9 mouse cellular contexts compared by ENCODE assay signal in genomic region chr1:132335378-132335965, GRCm38 (mm10). TPM values are rescaled to one million over a fixed set of nuclear protein-coding genes. Genes with fewer than 3 reads are reported as not detected.
A peak's percentile ranks its signal among the peaks of the same experiment; 100 is the strongest.
DNase-seq lines count a peak whose midpoint lies in the region; ATAC-seq lines count a peak whose summit lies in the region.
"Had no signal": no experiment of that assay in that cellular context is flagged by ENCODE, and none has a peak within 500 bp of the region (broad histone marks: within the 10 kb centered on the region; RNA-seq: fewer than 3 reads in every experiment).

No protein-coding gene starts in this region.

- H3K27me3 ChIP-seq in lung, embryonic 16.5 days (ENCODE audit: control insufficient read depth, insufficient read depth, low read depth, low read length), result no peaks in the 10 kb centered on the region
- no peaks in the 10 kb centered on the region for H3K27me3 ChIP-seq in heart, embryonic 15.5 days
- peaks cover 5% of the 10 kb centered on the region; the same call in 1 of the 2 replicates for H3K27me3 ChIP-seq in limb, embryonic 10.5 days (ENCODE audit: low read depth, poor library complexity, severe bottlenecking)

- WGBS in lung, embryonic 16.5 days, result 42% methylated on average over 12 of the region's 12 CpGs
- 34% methylated on average over 12 of the region's 12 CpGs for WGBS in heart, embryonic 15.5 days
- WGBS in limb, embryonic 10.5 days, result 76% methylated on average over 12 of the region's 12 CpGs

- intact Hi-C loops in left cerebral cortex, postnatal 4 days (cut with DNase I), result no loop called here

- no peak for DNase-seq in lung, postnatal 36 days
- no peak for DNase-seq in limb, embryonic 10.5 days (ENCODE audit: low spot score)
- DNase-seq in yolk sac, embryonic 10.5 days (ENCODE audit: low spot score), result peak; percentile 71
- DNase-seq in layer of hippocampus, adult 8-10 months (ENCODE audit: low spot score in 2 of 2), result no peak
- no peak for DNase-seq in urinary bladder, postnatal 14 days (ENCODE audit: low spot score)
- DNase-seq in left cerebral cortex, postnatal 4 days, result no peak

- H3K36me3 ChIP-seq in lung, embryonic 16.5 days (ENCODE audit: control insufficient read depth, insufficient read depth, low read length), result peaks cover 9% of the 10 kb centered on the region
- no peaks in the 10 kb centered on the region for H3K36me3 ChIP-seq in heart, embryonic 15.5 days
- no peaks in the 10 kb centered on the region for H3K36me3 ChIP-seq in limb, embryonic 10.5 days

- no peak overlapping the region for H3K4me3 ChIP-seq in lung, embryonic 16.5 days (ENCODE audit: low read length)
- H3K4me3 ChIP-seq in heart, embryonic 15.5 days, result no peak overlapping the region
- H3K4me3 ChIP-seq in limb, embryonic 10.5 days, result no peak overlapping the region

- no peaks in the 10 kb centered on the region for H3K9me3 ChIP-seq in lung, embryonic 16.5 days (ENCODE audit: control insufficient read depth, low read length)
- no peaks in the 10 kb centered on the region for H3K9me3 ChIP-seq in heart, embryonic 15.5 days (replicated peaks)
- no peaks in the 10 kb centered on the region for H3K9me3 ChIP-seq in limb, embryonic 10.5 days (replicated peaks)

- H3K27ac ChIP-seq in lung, embryonic 16.5 days (ENCODE audit: low read length), result peak overlapping the region; percentile 92
- 0 out of 2 replicates have a peak overlapping the region, but pooled peaks have one; percentile 18 for H3K27ac ChIP-seq in heart, embryonic 15.5 days
- H3K27ac ChIP-seq in limb, embryonic 10.5 days, result peak overlapping the region; percentile 79; the same call in 1 of the 2 replicates

- no peak overlapping the region for H3K9ac ChIP-seq in lung, embryonic 16.5 days (ENCODE audit: low read length)
- no peak overlapping the region for H3K9ac ChIP-seq in heart, embryonic 15.5 days

- peaks cover 56% of the 10 kb centered on the region for H3K4me1 ChIP-seq in lung, embryonic 16.5 days (replicated peaks; ENCODE audit: control insufficient read depth, insufficient read depth, low read length)
- peaks cover 45% of the 10 kb centered on the region for H3K4me1 ChIP-seq in heart, embryonic 15.5 days (replicated peaks)
- peaks cover 57% of the 10 kb centered on the region for H3K4me1 ChIP-seq in limb, embryonic 10.5 days

- no peak for ATAC-seq in lung, embryonic 16.5 days (ENCODE audit: low read depth)
- ATAC-seq in heart, embryonic 15.5 days (replicated peaks; ENCODE audit: insufficient number of reproducible peaks, insufficient read depth, low FRiP score, low read depth), result no peak

- H3K4me2 ChIP-seq in lung, embryonic 16.5 days (ENCODE audit: low read depth, low read length), result no peak overlapping the region
- H3K4me2 ChIP-seq in heart, embryonic 15.5 days, result no peak overlapping the region

RNA-seq across cellular contexts. Expression of gene Nuak2, which starts 19.5 kb away (rescaled TPM):
- 23.4 TPM in 2 replicates for polyA plus RNA-seq in lung, embryonic 16.5 days (2015; fragmentation: Nextera tagmentation; extraction: Ambion mirVana)
- 3.0 and 3.7 TPM in 2 replicates for polyA plus RNA-seq in heart, embryonic 15.5 days (2015; fragmentation: Nextera tagmentation; extraction: Ambion mirVana)
- polyA plus RNA-seq in limb, embryonic 10.5 days (2016; fragmentation: Nextera tagmentation; extraction: Ambion mirVana), result 0.84 and 0.92 TPM in 2 replicates
- 1 to 10 TPM; 1.2 to 2.0 (median 1.9) TPM for total RNA-seq in layer of hippocampus, adult 8-10 months (2022)
- total RNA-seq in left cerebral cortex, postnatal 4 days (2021), result 1 to 10 TPM; 2.6 to 3.2 TPM

RNA-seq across cellular contexts. Expression of gene Klhdc8a, which starts 37.0 kb away (rescaled TPM):
- 0.50 and 0.87 TPM in 2 replicates for polyA plus RNA-seq in lung, embryonic 16.5 days (2015; fragmentation: Nextera tagmentation; extraction: Ambion mirVana)
- polyA plus RNA-seq in heart, embryonic 15.5 days (2015; fragmentation: Nextera tagmentation; extraction: Ambion mirVana), result 0.33 and 0.68 TPM in 2 replicates
- polyA plus RNA-seq in limb, embryonic 10.5 days (2016; fragmentation: Nextera tagmentation; extraction: Ambion mirVana), result not detected in 2 replicates
- 1 to 10 TPM; 5.1 to 6.2 (median 5.7) TPM for total RNA-seq in layer of hippocampus, adult 8-10 months (2022)
- 10 to 100 TPM in 1 of 2 experiments, 1 to 10 TPM in 1; 9.1 to 10.7 TPM for total RNA-seq in left cerebral cortex, postnatal 4 days (2021)
- total RNA-seq: megakaryocyte-erythroid progenitor cell, adult 5-6 weeks had no signal

RNA-seq across cellular contexts. Expression of gene Tmcc2, which starts 55.6 kb away (rescaled TPM):
- polyA plus RNA-seq in lung, embryonic 16.5 days (2015; fragmentation: Nextera tagmentation; extraction: Ambion mirVana), result 11.0 and 16.3 TPM in 2 replicates
- polyA plus RNA-seq in heart, embryonic 15.5 days (2015; fragmentation: Nextera tagmentation; extraction: Ambion mirVana), result 12.9 and 18.8 TPM in 2 replicates
- 7.6 and 8.0 TPM in 2 replicates for polyA plus RNA-seq in limb, embryonic 10.5 days (2016; fragmentation: Nextera tagmentation; extraction: Ambion mirVana)
- 100 to 1,000 TPM; 201 to 235 (median 218) TPM for total RNA-seq in layer of hippocampus, adult 8-10 months (2022)
- 100 to 1,000 TPM; 128 to 133 TPM for total RNA-seq in left cerebral cortex, postnatal 4 days (2021)

Comparison
In these comparisons a context has a peak if more than half of its experiments do, and no peak if none do; other contexts are left out.
1. H3K27ac ChIP-seq: peak in every context shown above with its lines; median percentile 92 in lung, embryonic 16.5 days; 79 in limb, embryonic 10.5 days; 18 in heart, embryonic 15.5 days.